Mouse (Mus musculus) heart, postnatal 10 days (tissue): ENCODE measurements at regions not wholly inside any gene's neighbourhood (a gene's known extent, or its start where the extent isn't known, plus 50 kb on each side); places are given as distances from the start of the nearest gene placed in this dataset.

Source experiments
- DNase-seq, 2 experiments: peaks; one replicate each; pipeline ENCODE4 v3.0.0; 2021
- intact Hi-C: fragments of 180-260 bp; cut with DNase I; formaldehyde crosslinking; loops from one replicate; pipeline ENCODE4 v1.15.1; 2025

- intact Hi-C loops, result loop anchor here (5.0 kb wide), 1 partner anchor 432 kb away; no protein-coding TSS in a partner anchor
Measured at GRCm38 (mm10) chr8:8225175-8225830, 435.7 kb downstream of the Efnb2 start.

GRCm38 (mm10) chr8:8220395-8221031 is 440.5 kb downstream of the Efnb2 start:
- intact Hi-C loops, result no loop called here

More at GRCm38 (mm10) chr8:8225175-8225830, 435.7 kb downstream of the Efnb2 start:
- DNase-seq, result peak; percentile 7 to 28

GRCm38 (mm10) chr8:8219701-8220394 is 441.2 kb downstream of the Efnb2 start:
- intact Hi-C loops, result no loop called here
- no peak for DNase-seq

More at GRCm38 (mm10) chr8:8220395-8221031, 440.5 kb downstream of the Efnb2 start:
- DNase-seq, result no peak

DNA sequence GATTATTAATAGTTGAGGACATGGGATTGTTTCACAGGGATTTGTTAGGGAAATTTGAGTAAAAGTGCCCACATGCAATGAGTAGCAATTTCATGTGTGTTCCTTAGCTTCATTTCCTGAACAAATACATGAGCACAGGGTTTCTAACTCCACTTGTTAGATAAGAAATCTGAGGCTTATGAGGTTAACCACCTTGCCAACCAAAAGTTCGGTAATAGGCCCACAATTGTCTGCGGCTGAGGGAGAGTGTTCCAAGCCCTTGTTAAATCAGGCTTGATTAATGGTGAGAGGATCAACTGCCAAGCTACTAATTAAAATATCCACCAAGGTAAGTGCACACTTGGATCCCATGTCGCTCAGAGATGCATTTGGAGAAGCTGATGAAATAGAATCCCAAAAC is 468.0 kb downstream of the Efnb2 start:
- DNase-seq, result no peak
- intact Hi-C loops, result no loop called here

DNA sequence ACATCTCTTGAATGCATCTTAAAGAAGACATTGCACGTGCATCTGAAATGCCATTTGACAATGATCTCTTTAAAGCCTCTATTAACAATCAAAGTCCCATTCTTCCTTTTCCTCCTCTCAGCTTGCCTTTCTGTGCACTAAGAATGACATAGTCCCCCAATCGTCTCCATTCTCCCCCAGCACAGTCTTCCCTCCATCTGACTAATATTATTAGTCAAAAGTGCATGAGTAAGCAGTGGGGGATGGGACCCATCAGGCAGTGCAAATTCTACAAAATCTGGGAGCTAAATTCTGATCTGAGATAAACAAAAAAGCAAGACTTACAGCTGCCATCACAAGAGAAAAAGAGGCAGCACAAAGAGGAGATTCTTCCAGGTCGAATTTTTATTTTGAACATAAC is 475.0 kb downstream of the Efnb2 start:
- intact Hi-C loops, result no loop called here
- no peak for DNase-seq

DNA sequence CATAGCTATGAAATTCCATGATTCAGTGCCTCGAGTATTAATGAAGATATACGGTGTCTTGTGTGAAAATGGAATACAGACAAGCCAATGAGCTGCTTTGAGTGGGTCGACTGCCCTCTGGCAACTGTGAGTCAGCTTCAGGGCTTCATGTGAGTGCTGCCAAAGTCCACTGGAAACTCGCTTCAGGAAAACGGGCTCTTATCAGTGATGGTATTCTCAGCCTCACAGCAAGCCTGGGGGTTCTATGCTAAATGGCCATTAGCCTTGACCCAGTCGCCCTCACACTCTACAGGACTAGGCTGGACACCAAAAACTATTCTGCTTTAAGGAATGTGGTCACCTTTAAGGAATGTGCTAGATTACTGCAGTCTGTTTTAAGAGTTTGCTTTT is 477.8 kb downstream of the Efnb2 start:
- intact Hi-C loops, result no loop called here
- DNase-seq, result peak; percentile 32 to 43

DNA sequence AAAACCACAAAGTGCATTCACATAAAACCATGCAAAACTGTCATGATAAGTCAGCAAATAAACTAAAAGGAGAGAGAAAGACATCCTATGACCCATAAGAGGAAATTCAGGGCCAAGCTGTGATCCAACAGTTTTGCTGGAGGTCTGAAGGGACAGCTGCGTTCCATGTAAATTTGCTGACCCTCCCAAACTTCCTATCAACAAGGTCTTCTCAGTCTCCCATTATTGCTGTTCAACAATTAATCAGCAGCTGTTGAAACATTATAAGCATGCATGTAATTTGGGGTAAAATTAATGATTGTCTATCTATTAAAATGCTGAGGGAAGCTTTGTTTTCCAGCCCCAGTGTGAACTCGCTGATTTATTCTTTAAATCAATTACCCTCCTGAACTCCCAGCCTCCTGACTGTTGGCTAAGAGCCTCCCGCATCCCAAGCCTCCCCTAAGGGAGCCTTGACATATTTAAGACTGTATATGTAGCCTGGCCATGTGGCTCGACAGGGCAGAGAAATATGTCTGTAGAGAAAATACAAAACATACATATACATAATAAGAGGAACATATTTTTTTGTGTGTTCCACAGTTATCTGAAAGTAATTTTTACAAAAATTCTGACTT is 478.3 kb downstream of the Efnb2 start:
- no peak for DNase-seq
- intact Hi-C loops, result no loop called here

DNA sequence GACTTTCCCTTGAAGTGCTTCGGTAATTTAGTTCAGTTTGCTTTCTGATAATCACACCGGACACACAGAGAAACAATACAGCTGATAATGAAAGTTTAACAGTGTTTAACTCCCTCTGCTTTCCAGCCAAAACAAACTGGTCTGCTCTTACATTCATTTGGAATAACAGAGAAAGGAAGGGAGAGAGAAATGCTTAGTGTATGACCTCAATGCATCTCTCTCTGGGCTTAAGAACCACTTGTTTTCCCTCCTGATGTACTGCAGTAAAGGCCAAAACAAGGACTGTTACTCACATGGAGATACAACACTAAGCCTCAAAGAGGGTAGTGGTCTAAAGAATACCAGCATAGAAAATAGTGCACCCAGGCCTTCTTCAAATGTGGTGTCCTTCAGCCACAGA is 478.9 kb downstream of the Efnb2 start:
- DNase-seq, result no peak
- intact Hi-C loops, result no loop called here

DNA sequence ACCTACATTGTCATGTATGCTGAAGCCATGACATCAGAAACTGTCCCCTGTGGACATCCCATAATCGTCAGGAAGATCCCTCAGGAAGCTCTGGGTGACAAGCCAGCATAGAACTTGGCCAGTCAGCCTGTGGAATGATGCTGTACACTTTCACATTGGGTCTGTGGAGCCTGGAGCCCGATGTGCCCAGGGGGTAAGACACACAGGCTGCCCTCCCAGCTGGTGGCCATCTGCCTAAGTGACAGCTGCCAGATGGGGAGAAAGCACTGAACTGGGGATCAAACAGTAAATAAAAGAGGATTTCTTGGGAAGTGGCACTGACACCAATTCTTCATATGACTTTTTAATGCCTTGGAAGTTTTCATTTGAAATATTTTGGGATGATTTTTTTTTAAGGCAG is 486.8 kb downstream of the Efnb2 start:
- intact Hi-C loops, result no loop called here
- no peak for DNase-seq

- no peak for DNase-seq
- intact Hi-C loops, result no loop called here
Measured at GRCm38 (mm10) chr8:8168674-8169073, 492.4 kb downstream of the Efnb2 start.

GRCm38 (mm10) chr8:8168250-8168649 is 492.8 kb downstream of the Efnb2 start:
- DNase-seq, result no peak
- intact Hi-C loops, result no loop called here

- intact Hi-C loops, result no loop called here
- no peak for DNase-seq
Measured at GRCm38 (mm10) chr8:8147527-8147926, 513.5 kb downstream of the Efnb2 start.

- intact Hi-C loops, result no loop called here
- no peak for DNase-seq
Measured at GRCm38 (mm10) chr8:8142933-8143495, 518.0 kb downstream of the Efnb2 start.

- DNase-seq, result no peak
- intact Hi-C loops, result no loop called here
Measured at GRCm38 (mm10) chr8:8142461-8142860, 518.6 kb downstream of the Efnb2 start.

- DNase-seq, result no peak
- intact Hi-C loops, result no loop called here
Measured at GRCm38 (mm10) chr8:8139720-8140119, 521.3 kb downstream of the Efnb2 start.

DNA sequence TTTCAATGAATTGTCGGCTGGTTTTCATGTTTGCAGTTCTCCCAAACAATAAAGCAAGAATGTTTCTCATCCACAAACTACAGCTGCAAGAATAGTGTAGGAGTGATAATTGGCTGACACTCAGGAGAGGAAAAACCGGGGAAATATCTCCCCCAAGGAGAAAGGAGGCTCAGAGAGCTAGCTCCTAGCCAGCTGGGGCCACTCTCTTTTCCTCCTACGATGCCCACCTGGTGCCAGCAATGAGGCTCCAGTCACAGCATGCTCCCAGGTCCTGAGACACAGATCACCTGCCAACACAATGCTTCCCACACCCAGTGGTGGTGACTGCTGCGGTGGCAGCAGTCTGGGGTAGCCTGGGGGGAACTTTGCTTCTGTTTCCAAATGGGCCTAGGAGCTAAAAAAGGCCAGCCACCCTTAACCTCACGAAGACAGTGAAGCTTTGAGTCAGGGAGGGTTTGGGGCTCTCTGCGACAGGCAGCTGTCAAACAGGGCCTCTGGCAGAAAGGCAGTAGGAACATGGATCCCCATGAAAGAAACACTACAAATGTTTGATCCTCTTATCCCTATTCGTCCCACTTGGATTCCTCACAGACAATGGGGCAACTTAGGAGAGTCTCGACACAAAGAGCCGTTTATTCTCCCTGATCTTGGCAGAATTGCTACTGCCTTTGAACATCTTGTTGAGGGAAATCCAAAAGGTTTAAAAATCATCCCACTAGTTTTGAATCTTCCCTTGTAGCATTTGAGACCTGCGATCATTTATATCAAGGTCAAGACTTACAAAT is 527.8 kb downstream of the Efnb2 start:
- DNase-seq, result peak in 1 of 2 experiments; percentile 5
- intact Hi-C loops, result no loop called here

GRCm38 (mm10) chr8:8131961-8132376 is 529.1 kb downstream of the Efnb2 start:
- intact Hi-C loops, result no loop called here
- no peak for DNase-seq

GRCm38 (mm10) chr8:8130806-8131205 is 530.2 kb downstream of the Efnb2 start:
- intact Hi-C loops, result no loop called here
- DNase-seq, result no peak

DNA sequence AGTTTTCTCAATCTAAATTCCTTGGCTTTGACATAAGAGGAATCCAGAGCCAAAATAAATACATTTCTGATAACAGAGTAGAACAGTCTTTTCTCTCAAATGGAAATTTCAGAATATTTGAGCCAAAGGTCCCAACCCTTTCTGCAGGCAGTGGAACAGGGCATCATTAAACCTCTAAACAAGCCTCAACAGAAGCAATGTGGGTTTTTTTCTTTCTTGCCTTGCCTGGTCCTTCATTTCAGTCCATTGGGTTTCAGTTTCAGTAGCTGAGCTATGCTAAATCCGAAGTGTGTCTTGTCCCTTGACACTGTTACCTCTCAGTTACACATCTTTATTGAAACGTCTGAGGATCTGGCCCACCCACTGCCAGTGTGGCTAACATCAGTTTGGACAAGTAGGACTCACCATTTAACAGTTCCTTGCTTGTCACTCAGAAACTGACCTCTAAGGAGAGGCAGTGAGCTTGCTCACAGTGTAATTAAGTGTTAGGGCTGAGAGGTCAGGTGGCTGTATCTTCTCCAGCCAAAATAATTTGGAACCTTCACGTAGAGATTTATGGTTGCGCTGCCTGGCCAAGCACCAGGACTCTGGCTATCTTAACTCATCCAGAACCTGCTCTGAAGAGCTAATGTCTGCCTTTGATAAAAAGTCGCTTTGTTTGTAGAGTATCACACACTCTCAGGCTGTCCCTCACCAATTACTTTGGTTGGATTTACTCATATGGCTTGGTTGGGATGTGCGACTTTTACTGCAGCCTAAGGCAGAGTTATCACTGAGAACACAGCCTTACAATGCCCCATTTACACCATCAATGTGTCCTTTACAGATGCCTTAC is 545.2 kb downstream of the Efnb2 start:
- DNase-seq, result peak; percentile 3 to 13
- intact Hi-C loops, result no loop called here
